Mouse (Mus musculus) ovary, adult 10 weeks (tissue): ENCODE data around the gene Steap1. TPM values are rescaled to one million over a fixed set of nuclear protein-coding genes. Genes with fewer than 3 reads are reported as not detected.

Source experiments
- polyA plus RNA-seq: library from polyadenylated mRNA; stranded (reverse); fragments of 350-450 nt; fragmentation: Illumina TruSeq; extraction: RNeasy Lipid Tissue Mini Kit (QIAGEN cat#74804); gene quantifications from one replicate; pipeline ENCODE4 v1.2.3, GENCODE M21; 2014

Gene Steap1
- 2.6 TPM for polyA plus RNA-seq

DNA sequence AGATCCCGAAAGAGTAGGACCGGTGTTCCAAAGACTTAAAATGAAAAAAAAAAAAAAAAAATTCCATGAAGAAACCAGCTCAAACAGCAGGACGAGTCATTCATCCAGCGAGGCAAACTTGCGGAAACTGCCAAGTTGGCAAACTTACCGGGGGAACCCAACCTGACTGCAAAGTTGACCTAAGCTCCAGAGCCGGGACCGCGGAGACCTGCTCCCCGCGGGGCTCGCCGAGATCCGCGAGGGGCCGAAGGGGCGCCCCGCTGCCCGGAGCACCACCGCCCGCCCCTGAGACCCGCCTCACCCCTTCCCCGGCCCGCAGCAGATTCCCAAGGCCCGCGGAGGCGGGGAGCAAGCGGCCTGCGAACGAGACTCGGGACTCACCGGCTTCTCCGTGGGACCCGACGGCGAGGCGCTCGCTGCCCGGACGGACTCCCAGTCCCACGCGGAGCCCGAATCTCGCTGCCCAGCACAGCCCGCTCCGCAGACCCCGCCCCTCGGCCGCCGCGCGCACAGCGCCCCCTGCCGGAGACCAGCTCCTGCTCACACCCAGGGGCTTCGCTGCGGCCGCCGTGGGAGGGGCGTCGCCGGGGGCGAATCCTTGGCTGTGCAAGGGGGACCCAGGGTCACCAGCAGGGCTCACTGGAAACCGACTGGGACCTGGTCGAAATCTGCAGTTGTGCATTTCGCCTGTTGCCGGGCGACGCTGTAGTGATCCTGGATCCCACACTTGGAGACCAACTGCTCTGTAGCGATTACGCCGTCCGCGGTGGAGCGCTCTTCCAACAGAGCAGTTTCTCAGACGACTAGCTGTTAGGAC is at the start of gene Steap1:
TSS of gene Steap1 (minus strand) at position 461 of the 817 bp plus-strand sequence.

DNA sequence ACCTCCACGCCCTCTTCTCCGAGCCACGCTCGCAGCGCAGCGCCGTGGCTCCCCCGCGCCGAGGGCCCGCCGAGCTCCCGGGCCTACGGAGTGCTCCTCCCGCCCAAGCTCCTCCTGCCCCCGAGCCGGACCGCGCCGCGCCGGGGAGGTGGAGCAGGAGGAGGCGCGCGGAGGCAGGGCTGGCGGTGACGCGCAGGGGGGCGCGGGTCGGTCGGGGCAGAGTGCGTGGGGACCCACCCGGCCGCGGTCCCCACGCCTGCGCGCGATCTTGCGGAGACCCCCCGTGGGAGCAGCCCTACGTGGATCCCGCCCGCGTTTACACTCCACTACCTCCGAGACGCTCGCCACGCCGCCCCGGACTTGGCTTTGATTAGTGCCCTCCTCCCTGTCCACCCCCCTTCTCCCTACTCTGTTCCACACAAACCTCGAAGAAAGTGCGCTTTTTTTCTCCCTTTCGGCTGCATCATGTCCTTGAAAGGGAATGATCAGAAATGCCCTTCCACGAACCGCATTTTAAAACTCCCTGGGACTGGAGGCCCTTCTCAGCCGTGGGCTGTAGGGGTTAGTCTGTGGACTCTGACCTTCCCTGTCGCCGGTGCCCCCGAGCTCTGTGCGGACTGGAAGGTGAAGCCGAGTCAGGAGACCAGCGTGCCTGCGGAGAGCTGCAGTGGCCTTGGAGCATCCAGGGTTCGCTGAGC is 55.0 kb downstream of the Steap1 start, which contains the start of gene Steap2:
TSS of gene Steap2 (minus strand) at position 623 of the 698 bp plus-strand sequence.

Other genes with a start within 250 kb of the Steap1 start
- 61.3 TPM for gene Cldn12, start 234.4 kb downstream of the Steap1 start, polyA plus RNA-seq
- gene Gtpbp10, start 189.8 kb downstream of the Steap1 start, polyA plus RNA-seq, result 51.0 TPM
- gene Gm8773, start 175.5 kb downstream of the Steap1 start, polyA plus RNA-seq, result 1.7 TPM
- gene Cfap69, start 85.1 kb downstream of the Steap1 start, polyA plus RNA-seq, result 21.6 TPM
- 50.9 TPM for gene Steap2, start 54.7 kb downstream of the Steap1 start, polyA plus RNA-seq